Mouse (Mus musculus) megakaryocyte, adult 5-6 weeks (primary cell): ENCODE results near the gene Nab2. TPM values are rescaled to one million over a fixed set of nuclear protein-coding genes. Genes with fewer than 3 reads are reported as not detected.
A peak's percentile ranks its signal among the peaks of the same experiment; 100 is the strongest.
"Not testable (repeated sequence)": the region's sequence is repeated elsewhere in the genome, so short reads cannot be mapped to it uniquely, and the experiment has no call there.

Source experiments
- ATAC-seq: 2 replicates; pipeline ENCODE4 v1.8.0; 2016; ENCODE audit warnings: mild to moderate bottlenecking, inconsistent platforms; ENCODE audit not compliant: poor library complexity, severe bottlenecking
- total RNA-seq, 2 experiments: library from RNA; stranded (forward) in 1 of 2; stranded (reverse) in 1 of 2; fragments of 153-499, 151-499 nt in 1 of 2; fragments of 221-1000, 200-1000 nt in 1 of 2; gene quantifications; 2 replicates each; pipeline versions ENCODE4 v1.2.3 to v1.2.4; 2015 to 2017

Gene Nab2
- total RNA-seq, 2 experiments from 2014 or later: 2.0 to 2.4 TPM

DNA sequence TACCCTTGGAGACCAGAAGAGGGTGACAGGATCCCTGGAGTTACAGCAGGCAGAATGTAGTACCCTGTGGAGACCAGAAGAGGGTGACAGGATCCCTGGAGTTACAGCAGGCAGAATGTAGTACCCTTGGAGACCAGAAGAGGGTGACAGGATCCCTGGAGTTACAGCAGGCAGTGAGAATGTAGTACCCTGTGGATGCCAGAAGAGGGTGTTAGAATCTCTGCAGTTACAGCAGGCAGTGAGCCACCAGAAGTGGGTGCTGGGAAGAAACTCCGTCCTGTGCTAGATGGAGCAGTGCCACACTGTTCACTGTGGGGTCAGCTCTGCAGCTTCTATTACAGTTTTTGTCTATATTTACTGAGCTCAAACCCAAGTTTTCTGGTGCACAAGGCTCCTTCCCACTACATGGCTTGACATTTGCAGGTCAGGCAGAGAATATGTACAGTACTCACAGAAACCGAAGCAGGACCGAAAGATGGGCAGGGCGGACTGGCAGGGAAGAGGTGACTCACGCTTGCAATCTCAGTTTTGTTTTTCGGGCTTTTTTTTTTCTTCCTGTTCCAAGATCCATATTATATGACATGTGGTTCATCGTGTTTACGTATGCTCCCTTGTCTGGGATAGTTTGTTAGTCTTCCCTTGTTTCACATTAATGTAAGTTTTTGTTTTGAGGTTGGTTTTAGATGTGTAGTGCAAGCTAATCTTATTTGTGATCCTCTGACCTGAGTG is 6.6 kb upstream of the Nab2 start:
- peak; percentile 78 for ATAC-seq

DNA sequence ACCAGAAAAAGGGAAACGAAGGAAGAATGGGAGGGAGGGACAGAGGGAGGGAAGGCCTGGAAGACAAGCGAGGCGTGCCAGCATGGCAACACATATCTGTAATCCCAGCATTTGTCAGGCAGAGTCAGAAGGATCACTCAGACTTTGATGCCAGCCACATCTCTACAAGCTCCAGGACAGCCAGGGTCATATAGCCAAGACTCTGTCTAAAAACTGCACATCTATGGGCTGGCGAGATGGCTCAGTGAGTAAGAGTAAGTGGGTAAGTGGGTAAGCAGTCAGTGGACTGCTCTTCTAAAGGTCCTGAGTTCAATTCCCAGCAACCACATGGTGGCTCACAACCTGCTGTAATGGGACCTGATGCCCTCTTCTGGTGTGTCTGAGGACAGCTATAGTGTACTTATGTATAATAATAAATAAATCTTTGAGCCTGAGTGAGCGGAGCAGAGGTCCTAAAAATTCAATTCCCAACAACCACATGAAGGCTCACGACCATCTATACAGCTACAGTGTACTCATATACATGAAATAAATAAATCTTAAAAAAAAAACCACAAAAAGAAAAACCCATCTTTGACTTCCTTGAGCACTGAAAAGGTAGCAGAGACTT is 5.8 kb upstream of the Nab2 start:
- ATAC-seq: no peak

DNA sequence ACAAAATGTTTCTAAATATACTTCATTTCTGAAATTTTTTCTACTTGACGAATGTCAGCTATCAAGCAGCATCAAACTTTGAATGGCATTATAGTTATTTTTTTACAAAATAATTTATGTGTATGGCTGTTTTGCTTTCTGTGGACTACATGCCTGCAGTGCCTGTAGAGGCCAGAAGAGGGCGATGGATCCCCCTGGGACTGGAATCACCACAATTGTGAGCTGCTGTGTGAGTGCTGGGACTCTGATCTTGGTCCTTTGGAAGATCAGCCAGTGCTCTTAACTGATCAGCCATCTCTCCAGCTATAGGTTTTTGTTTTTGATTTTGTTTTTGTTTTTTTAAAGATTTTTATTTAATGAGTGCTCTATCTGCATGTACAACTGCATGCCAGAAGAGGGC is 2.9 kb upstream of the Nab2 start:
- no peak for ATAC-seq

DNA sequence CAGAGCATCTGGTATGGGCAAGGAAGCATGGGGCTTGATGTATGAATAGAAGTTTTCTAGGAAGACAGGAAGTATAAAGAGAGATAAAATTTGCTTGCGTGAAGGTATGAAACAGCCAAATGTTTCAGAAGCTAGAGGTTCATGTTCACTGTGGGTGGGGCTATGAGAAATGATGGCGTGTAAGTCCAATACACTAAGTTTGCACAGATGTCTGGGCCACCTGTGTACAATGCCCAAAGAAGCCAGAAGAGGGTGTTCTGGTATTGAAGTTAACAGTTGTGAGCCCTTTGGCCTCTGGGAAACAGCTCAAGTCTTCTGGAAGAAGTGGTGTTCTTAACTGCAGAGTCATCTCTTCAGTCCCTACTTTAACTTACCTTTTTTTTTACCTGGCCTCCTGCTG is 1.8 kb upstream of the Nab2 start:
- no peak for ATAC-seq

DNA sequence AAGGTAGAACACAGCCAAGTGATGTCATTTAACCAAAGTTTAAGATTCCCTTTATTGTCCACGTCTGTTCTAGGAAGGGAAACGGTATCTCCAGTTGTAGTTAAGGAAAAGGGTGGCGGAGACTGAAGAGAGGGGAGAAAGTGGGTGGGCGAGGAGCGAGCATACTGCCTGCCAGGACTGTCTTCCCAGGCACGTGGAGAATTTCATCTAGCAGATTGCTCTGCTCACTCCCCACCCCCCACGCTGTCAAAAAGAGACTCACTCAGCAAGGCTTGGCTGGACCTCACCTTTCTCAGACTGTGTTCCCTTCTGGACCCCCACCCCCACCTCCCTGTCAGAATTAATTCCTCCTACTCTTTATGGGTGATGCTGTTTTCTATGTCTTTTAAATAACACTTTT is 802 bp upstream of the Nab2 start:
- no peak for ATAC-seq

DNA sequence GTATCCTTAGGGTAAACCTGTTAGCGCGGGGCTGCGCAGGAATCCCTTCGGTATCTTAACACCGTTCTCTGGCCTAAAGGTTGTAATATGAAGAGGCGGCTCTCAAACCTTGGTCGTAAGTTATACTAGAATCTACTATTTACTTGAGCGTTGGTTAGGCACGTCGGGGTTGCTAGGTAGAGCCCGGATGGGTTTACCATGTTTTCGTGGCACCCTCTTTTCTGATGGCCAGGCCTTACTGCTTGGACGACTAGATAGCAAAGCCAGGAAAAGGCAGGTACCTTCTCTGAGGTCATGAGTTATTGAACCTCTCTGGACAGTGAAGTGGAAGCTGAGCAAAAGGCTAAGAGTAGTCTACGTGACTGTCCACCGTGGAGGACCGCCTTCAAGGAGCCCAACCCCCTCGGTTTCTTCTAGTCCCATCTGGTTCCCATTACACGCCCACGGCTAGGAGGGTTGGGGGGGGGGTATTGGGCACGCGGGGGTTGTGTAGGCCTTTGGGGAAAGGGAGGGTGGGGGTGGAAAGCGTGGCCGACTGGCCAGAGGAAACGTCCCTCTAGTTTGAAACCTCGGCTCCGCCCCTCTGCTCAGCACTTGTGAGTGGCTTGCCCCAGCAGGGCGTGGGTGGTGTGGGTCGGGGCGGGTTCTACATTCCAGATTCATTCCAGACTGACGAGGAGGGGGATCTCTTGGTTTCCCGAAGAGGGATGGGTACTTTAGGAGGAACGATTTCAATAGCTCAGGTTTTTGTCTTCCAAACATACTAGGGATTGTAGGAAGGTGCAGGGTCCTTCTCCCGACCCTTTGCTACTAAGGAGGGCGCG is 887 bp downstream of the Nab2 start:
- ATAC-seq: peak; percentile 57

DNA sequence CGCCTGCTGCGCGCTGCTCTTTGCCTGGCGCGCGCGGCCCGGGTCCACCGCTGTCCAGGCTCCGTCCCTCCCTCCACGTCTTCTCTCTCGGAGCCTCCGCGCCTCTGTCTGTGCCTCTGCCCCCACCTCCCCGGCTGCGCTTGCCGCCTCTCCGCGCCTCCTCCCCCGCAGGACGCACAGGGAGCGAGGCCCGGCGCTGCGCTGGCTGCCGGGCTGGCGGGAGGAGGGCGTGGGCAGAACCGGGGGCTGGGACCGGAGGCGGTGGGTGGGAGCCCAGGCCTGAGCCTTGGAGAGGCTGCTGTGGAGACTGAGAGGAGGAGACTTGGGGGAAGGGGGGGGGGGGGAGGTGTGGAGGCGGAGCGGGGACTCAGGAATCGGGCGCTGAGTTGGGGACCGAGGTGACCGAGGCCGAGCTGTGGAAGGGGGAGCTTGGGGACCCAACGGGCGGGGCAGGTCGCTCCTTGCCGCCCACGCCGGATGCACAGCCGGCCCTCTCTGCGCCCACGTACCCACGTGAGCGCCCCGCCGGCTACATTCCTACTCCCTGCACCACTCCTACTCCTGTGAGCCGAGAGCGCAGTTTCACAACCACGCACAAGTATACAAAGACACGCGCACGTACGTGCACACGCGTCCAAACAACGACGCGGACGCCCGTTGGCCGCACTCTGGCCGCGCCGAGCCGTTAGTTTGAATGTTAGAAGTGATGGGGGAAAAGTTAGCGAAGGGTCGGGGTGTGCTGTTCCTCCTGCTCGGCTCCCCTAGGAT is 1.7 kb downstream of the Nab2 start, which contains the start of gene Nemp1:
Gene Nemp1, plus strand, starts transcription at position 401 of the 768 bp plus-strand sequence.
- ATAC-seq: peak; percentile 33

DNA sequence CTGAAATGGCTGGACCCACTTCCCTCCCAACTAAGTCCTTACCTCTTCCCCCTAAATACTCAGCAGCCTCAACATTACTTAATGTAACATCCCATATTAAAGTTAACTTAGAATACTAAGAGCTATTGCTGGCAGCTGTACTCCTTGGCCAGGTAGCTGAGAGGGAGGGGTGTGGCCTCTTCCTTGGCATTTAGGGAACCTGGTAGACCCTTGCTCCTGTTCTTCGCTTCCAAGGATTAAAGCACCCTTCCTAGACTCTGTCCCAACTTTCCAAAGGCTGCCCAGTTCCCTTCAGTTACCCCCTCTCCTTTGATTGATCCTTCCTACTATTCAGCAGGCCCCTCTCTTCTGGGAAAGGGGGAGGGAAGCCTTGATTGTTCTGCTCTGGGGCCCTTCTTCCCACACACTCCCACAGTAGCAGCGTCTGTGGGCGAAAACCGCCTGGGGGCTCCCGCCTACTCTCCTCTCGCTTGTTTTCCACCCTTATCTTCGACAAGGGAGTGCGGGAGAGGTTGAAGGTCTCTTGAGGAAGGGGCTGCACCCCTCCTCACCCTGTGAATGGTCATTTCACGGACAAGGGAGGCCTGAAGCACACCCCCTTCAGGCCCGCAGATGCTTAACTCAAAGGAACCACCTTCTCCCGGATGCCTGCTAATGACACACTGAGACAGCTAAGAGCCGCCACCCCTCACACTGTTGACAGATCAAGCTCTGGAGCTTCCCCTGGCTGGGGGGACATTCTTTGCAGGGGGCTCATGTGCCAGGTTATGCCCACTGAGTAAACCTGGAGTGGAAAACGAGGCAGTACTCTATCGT is 2.8 kb downstream of the Nab2 start:
- no peak for ATAC-seq

DNA sequence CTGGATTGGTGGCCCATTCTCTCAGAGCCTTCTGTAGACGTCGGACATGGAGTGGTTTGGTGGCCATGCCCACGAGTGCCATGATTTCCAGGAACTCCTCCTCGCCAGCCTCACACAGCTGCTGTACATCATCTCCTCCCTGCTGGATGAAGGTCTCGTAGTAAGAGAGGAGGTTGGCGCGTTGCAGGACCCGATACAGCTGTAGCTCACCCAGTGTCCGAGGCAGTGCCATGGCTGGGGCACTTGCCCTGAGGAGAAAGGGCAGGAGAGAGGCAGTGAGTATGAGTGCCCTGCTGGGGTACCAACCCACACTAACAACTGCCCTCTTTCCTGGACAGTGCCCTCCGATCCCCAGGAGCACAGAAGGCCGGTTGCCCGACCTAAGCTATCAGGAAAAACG is 3.5 kb downstream of the Nab2 start:
- no peak for ATAC-seq

DNA sequence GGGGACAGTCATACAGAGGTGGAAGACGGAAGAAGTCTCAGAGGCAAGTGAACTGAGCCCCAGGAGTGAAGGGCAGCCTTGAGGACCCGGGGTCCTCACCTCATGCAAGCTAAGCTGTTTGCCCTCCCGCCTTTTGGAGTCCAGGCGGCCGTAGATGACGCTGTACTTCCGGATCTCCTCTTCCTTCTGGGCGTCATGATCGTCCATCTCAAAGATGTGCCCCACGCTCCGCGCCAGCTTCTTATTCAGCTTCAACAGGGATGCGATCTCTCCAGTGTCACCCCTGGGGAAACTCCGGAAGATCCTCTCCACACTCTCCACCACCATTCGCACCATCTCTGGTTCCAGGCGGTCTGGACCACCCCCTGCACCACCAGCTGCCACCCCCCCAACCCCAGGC is 4.2 kb downstream of the Nab2 start:
- no peak for ATAC-seq

DNA sequence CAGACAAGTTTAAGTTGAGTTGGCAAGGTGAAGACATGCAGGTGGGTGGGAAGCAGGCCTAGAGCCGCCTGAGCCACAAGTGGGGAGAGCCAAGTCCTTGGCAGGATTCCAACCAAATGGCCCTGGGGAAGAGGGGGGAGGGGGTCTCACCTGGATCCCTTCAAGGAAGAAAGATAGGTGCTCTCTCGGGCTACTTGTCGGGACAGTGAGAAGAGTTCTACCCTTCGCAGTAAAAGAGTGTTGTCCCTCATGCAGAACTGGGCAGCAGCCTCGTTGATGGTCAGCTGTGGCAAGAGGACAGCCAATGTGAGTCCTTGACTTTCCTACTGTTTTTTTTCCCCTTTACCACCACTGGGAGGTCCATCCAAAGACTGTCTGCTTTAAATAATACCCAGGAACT is 4.8 kb downstream of the Nab2 start:
- no peak for ATAC-seq

DNA sequence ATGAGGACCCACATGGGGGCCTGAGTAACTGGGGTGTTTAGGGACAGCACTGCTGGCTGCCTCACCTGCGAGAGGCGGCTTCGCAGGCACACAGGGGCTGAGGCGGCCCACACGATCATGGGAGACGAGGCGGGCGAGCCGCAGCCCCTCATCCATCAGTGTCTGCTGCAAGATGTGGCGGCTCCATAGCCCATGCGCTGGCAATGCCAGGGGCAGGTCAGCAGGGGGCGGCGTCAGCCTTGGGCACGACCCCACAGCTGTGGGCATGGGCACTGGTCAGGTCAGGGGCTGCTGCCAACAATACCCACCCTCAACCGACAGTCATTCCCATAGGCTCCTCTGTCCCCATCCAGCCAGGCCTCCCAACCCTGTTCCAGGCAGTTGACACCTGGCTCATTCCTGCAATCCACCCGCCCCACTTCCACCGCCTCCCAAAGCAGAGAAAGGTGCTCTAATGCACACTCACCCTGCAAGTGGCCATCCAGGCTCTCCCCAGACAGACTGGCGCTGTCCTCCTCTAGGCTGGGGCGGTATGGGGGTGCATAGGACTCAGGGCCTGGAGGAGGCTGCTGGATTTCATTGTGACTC is 5.6 kb downstream of the Nab2 start:
- ATAC-seq: no peak

DNA sequence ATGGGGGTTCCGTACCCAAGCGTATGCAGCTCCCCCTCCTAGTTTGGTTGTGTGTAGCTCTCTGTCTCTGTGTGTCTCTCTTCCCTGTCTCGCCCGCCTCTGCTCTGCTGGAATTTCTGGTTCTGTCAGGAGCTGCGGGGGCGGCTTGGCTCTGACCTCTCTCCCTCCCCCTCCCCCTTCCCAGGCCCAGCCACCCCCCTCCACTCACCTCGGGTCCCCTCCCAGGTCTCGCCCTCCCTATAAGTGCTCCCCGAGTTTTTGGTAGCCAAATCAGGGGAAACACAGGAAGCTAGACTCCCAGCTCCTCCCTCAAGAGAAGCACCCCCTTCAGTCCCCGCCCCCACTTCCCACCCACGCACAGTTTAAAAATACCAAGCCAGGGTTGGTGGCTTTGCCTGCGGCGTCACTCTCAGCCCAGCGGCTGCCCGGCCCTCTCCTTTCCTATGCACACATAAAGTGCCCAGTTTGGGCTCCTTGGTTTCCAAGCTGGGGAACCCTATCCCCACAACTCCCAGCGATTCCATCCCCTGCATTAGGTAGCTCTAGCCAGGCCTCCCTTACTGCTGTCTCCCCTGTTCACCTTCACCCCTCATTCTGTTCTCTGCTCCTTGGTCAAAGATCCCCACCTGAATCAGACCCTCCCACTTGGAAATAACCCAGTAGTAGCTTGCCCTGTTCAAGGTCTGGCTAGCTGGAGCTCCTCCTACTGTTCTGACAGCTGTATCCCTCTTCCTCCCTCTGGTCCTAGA is 6.3 kb downstream of the Nab2 start:
- ATAC-seq: peak; percentile 24

DNA sequence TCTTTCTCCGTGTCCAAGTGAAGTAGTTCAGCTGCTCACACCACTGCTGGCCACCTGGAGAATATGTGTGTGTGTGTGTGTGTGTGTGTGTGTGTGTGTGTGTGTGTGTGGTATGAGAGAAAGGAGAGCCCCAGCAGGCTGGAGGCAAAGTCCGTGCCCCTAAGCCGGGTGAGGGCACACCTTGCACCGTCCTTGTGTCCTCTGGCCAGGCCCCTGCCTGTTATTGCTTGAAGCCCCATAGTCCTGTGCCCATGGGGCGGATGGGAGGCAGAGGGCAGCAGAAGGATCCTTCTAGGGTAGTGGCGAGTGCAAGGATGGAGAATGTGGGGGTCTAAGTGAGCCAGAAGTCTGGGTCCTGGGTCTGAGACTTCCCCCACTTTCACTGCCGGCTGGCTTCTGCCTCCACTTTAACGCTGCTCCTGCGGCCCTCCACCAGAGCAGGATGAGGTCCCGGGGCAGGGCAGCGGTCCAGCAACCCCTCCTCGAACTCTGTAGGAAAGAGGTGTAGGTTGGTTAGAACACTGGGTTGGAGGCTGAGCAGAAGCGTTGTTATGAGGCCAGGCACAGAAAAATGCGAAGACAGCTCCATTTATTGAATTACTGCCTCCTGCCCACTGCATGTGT is 7.0 kb downstream of the Nab2 start:
- ATAC-seq: no peak

DNA sequence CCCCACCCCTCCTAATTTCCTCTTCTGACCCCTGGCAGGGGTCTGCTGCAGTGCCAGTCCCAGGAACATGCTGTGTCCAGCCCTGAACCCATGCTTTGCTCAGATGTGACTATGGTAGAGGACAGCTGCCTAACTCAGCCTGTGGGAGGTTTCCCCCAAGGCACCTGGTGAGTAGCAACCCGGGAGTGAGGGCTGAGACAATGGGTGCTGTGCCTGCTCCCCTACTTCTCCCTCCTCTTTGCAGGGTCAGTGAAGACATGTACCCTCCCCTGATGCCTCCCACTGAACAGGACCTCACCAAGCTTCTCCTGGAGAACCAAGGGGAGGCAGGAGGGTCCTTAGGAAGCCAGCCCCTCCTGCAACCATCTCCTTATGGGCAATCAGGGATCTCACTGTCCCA is 8.8 kb downstream of the Nab2 start:
- no peak for ATAC-seq

DNA sequence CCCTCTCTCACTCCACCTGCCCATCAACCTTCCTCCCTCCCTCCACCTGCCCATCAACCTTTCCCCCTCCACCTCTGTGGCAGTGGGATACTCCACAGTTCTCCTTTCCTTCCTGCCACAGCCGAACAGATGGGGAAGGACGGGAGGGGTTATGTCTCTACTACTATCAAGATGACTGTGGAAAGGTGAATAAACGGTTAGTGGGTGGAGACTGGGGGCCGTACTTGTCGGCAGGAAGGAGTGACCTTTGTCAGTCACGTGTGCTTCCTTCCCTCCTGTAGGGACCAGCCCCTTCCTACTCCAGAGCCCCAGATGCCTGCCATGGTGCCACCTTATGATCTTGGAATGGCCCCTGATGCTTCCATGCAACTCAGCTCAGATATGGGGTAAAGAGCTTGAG is 10.3 kb downstream of the Nab2 start:
- no peak for ATAC-seq

DNA sequence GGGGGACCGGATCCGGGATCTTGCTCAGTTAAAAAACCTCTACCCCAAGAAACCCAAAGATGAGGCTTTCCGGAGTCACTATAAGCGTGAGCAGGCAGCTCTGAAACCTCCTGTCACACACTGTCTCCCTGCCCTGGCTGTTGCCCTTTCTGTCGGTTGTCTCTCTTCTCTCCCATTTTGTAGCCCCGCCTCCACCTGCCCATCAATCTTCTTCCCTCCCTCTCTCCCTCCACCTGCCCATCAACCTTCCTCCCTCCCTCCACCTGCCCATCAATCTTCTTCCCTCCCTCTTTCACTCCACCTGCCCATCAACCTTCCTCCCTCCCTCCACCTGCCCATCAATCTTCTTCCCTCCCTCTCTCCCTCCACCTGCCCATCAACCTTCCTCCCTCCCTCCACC is 10.8 kb downstream of the Nab2 start:
- ATAC-seq: not testable (repeated sequence)

DNA sequence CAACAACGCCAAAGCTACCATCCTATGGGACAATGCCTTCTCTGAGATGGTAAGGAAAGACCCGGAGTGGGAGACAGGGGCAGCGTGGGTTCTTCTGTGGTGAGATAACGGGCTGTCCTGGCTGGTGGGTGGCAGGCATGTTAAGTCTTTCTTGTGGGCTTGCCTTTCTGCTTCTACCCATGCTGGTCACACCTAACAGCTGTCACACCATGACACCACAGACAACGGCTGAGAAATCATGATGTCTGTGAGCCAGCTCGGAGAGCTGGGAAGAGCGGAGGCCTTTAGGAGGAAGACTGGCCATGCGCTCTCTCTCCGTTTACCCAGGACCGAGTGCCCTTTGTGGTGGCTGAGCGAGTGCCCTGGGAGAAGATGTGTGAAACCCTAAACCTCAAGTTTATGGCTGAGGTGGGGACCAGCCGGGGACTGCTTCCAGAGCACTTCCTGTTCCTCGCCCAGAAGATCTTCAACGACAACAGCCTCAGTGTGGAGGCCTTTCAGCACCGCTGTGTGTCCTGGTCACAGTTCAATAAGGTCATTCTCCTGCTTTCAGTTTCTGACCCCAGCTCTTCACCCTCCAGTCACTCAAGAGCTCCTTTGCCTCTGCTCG is 13.3 kb downstream of the Nab2 start:
- peak; percentile 62 for ATAC-seq
